23 mouse cellular contexts compared by ENCODE assay signal in genomic region chr1:64807766-64808165, GRCm38 (mm10).
DNase-seq lines count a peak whose midpoint lies in the region; ATAC-seq lines count a peak whose summit lies in the region.
"Had no signal": no experiment of that assay in that cellular context is flagged by ENCODE, and none has a peak within 500 bp of the region (broad histone marks: within the 10 kb centered on the region; RNA-seq: fewer than 3 reads in every experiment).

No protein-coding gene starts in this region.

- peak; percentile 48 for DNase-seq in embryonic facial prominence, embryonic 14.5 days (ENCODE audit: low spot score)
- no peak for DNase-seq in embryonic facial prominence, embryonic 10.5 days (ENCODE audit: low spot score)
- DNase-seq in heart, postnatal 14 days = peak; percentile 42 to 46
- DNase-seq in lung, postnatal 14 days = peak; percentile 22
- DNase-seq in lung, adult 18-20 months = no peak
- no peak for DNase-seq in spleen, adult 18-20 months
- DNase-seq: adrenal gland, postnatal 25 days; cerebellum, adult 8-10 months; cerebellum, postnatal 25 days; kidney, adult 9 months; kidney, postnatal 10 days; layer of hippocampus, adult 9-11 months; lung, postnatal 10 days; thymus, adult 2 months; thymus, postnatal 36 days had no signal

- intact Hi-C loops in heart, postnatal 14 days (cut with DNase I) = no loop called here

- ATAC-seq in embryonic facial prominence, embryonic 14.5 days (ENCODE audit: low read depth) = no peak
- no peak for ATAC-seq in heart, embryonic 11.5 days (replicated peaks; ENCODE audit: insufficient number of reproducible peaks, low FRiP score, low TSS enrichment)
- ATAC-seq in cerebellum, adult (ENCODE audit: insufficient number of reproducible peaks, low FRiP score, low TSS enrichment) = no peak
- ATAC-seq: forebrain, embryonic 14.5 days; intestine, postnatal 0 days; midbrain, embryonic 16.5 days had no signal

- 0 out of 2 replicates have a peak, but pooled peaks cover 5% of the 10 kb centered on the region for H3K4me1 ChIP-seq in embryonic facial prominence, embryonic 14.5 days (ENCODE audit: control insufficient read depth, insufficient read depth, low read length)
- H3K4me1 ChIP-seq in embryonic facial prominence, embryonic 10.5 days = peaks cover 26% of the 10 kb centered on the region
- H3K4me1 ChIP-seq in heart, embryonic 11.5 days (ENCODE audit: control insufficient read depth, insufficient read depth, low read length) = peaks cover 4% of the 10 kb centered on the region; the same call in 1 of the 2 replicates

- no peak overlapping the region for H3K4me3 ChIP-seq in embryonic facial prominence, embryonic 14.5 days (ENCODE audit: low read depth, low read length)
- H3K4me3 ChIP-seq in embryonic facial prominence, embryonic 10.5 days = no peak overlapping the region
- H3K4me3 ChIP-seq in heart, embryonic 11.5 days (ENCODE audit: low read depth, low read length) = no peak overlapping the region
- H3K4me3 ChIP-seq: heart, embryonic 13.5 days; hindbrain, embryonic 13.5 days had no signal

- no peak overlapping the region for H3K4me2 ChIP-seq in embryonic facial prominence, embryonic 14.5 days (ENCODE audit: low read depth, low read length)
- H3K4me2 ChIP-seq in heart, embryonic 11.5 days = no peak overlapping the region
- H3K4me2 ChIP-seq: heart, embryonic 13.5 days; hindbrain, embryonic 13.5 days; midbrain, embryonic 11.5 days had no signal

- no peaks in the 10 kb centered on the region for H3K36me3 ChIP-seq in embryonic facial prominence, embryonic 14.5 days (ENCODE audit: control insufficient read depth, insufficient read depth, low read length)
- no peaks in the 10 kb centered on the region for H3K36me3 ChIP-seq in embryonic facial prominence, embryonic 10.5 days (replicated peaks)
- no peaks in the 10 kb centered on the region for H3K36me3 ChIP-seq in heart, embryonic 11.5 days (ENCODE audit: control insufficient read depth, insufficient read depth, low read length)
- H3K36me3 ChIP-seq: heart, embryonic 13.5 days; hindbrain, embryonic 13.5 days had no signal

- 43% methylated on average over 1 of the region's 1 CpGs for WGBS in embryonic facial prominence, embryonic 14.5 days
- WGBS in embryonic facial prominence, embryonic 10.5 days = 86% methylated on average over 1 of the region's 1 CpGs
- WGBS in heart, embryonic 11.5 days (ENCODE audit: insufficient replicate concordance) = 72% methylated on average over 1 of the region's 1 CpGs

- H3K27me3 ChIP-seq in embryonic facial prominence, embryonic 14.5 days (replicated peaks; ENCODE audit: control insufficient read depth, insufficient read depth, low read length) = no peaks in the 10 kb centered on the region
- H3K27me3 ChIP-seq in embryonic facial prominence, embryonic 10.5 days (replicated peaks; ENCODE audit: low read depth, poor library complexity, severe bottlenecking) = no peaks in the 10 kb centered on the region
- H3K27me3 ChIP-seq in heart, embryonic 11.5 days (ENCODE audit: control insufficient read depth, insufficient read depth, low read length) = no peaks in the 10 kb centered on the region
- H3K27me3 ChIP-seq: heart, embryonic 13.5 days; hindbrain, embryonic 13.5 days had no signal

- H3K9me3 ChIP-seq in embryonic facial prominence, embryonic 14.5 days (ENCODE audit: control insufficient read depth, low read length) = no peaks in the 10 kb centered on the region
- no peaks in the 10 kb centered on the region for H3K9me3 ChIP-seq in embryonic facial prominence, embryonic 10.5 days
- H3K9me3 ChIP-seq in heart, embryonic 11.5 days (replicated peaks; ENCODE audit: control insufficient read depth, low read length) = no peaks in the 10 kb centered on the region
- H3K9me3 ChIP-seq: heart, embryonic 13.5 days; hindbrain, embryonic 13.5 days had no signal

- H3K9ac ChIP-seq in embryonic facial prominence, embryonic 14.5 days (ENCODE audit: low read depth, low read length) = no peak overlapping the region
- no peak overlapping the region for H3K9ac ChIP-seq in heart, embryonic 11.5 days (ENCODE audit: low read depth, low read length)
- H3K9ac ChIP-seq: heart, embryonic 13.5 days; hindbrain, embryonic 13.5 days had no signal

- no peak overlapping the region for H3K27ac ChIP-seq in embryonic facial prominence, embryonic 14.5 days (replicated peaks; ENCODE audit: low read depth, low read length)
- no peak overlapping the region for H3K27ac ChIP-seq in embryonic facial prominence, embryonic 10.5 days (replicated peaks)
- no peak overlapping the region for H3K27ac ChIP-seq in heart, embryonic 11.5 days (ENCODE audit: low read depth, low read length)
- H3K27ac ChIP-seq: hindbrain, embryonic 13.5 days had no signal

Comparison
In these comparisons a context has a peak if more than half of its experiments do, and no peak if none do; other contexts are left out.
1. DNase-seq: peak in embryonic facial prominence, embryonic 14.5 days (single experiment), heart, postnatal 14 days (2 of 2) and lung, postnatal 14 days (single experiment); none in embryonic facial prominence, embryonic 10.5 days (single experiment), lung, adult 18-20 months (0 of 2) and spleen, adult 18-20 months (0 of 2).